Mouse (Mus musculus) spleen, postnatal 14 days (tissue): Measurements from ENCODE around the gene Fbrsl1.

Experiments
- DNase-seq, 2 experiments: peaks; one replicate each; pipeline ENCODE4 v3.0.0; 2021 to 2022; ENCODE audit warnings: low spot score in 2 of 2

Fbrsl1 gene

GRCm38 (mm10) chr5:110448436-110449134 is at the start of gene Fbrsl1:
Gene Fbrsl1 (minus strand): TSS chr5:110448503.
- peak; percentile 89 to 92 for DNase-seq

- DNase-seq = no peak
Observed at GRCm38 (mm10) chr5:110498071-110498470, 49.8 kb upstream of the Fbrsl1 start.

- no peak for DNase-seq
Observed at GRCm38 (mm10) chr5:110497556-110497955, 49.3 kb upstream of the Fbrsl1 start.

- DNase-seq = no peak
Observed at GRCm38 (mm10) chr5:110495051-110495450, 46.7 kb upstream of the Fbrsl1 start.

GRCm38 (mm10) chr5:110494396-110494795 is 46.1 kb upstream of the Fbrsl1 start:
- no peak for DNase-seq

GRCm38 (mm10) chr5:110493785-110494184 is 45.5 kb upstream of the Fbrsl1 start:
- peak in 1 of 2 experiments; percentile 34 for DNase-seq

GRCm38 (mm10) chr5:110489639-110490038 is 41.3 kb upstream of the Fbrsl1 start:
- DNase-seq = no peak

GRCm38 (mm10) chr5:110487943-110488342 is 39.6 kb upstream of the Fbrsl1 start:
- no peak for DNase-seq

- no peak for DNase-seq
Observed at GRCm38 (mm10) chr5:110486674-110487334, 38.5 kb upstream of the Fbrsl1 start.

GRCm38 (mm10) chr5:110484711-110485110 is 36.4 kb upstream of the Fbrsl1 start:
- no peak for DNase-seq

- DNase-seq = no peak
Observed at GRCm38 (mm10) chr5:110479228-110479627, 30.9 kb upstream of the Fbrsl1 start.

- DNase-seq = no peak
Observed at GRCm38 (mm10) chr5:110474156-110474555, 25.9 kb upstream of the Fbrsl1 start.

- DNase-seq = no peak
Observed at GRCm38 (mm10) chr5:110472834-110473233, 24.5 kb upstream of the Fbrsl1 start.

GRCm38 (mm10) chr5:110471981-110472476 is 23.7 kb upstream of the Fbrsl1 start:
- no peak for DNase-seq

GRCm38 (mm10) chr5:110471285-110471684 is 23.0 kb upstream of the Fbrsl1 start:
- no peak for DNase-seq

- DNase-seq = no peak
Observed at GRCm38 (mm10) chr5:110469227-110469925, 21.1 kb upstream of the Fbrsl1 start.

- DNase-seq = no peak
Observed at GRCm38 (mm10) chr5:110468296-110468695, 20.0 kb upstream of the Fbrsl1 start.

- DNase-seq = no peak
Observed at GRCm38 (mm10) chr5:110467725-110468124, 19.4 kb upstream of the Fbrsl1 start.

GRCm38 (mm10) chr5:110466531-110467424 is 18.5 kb upstream of the Fbrsl1 start:
- no peak for DNase-seq

GRCm38 (mm10) chr5:110462646-110463045 is 14.3 kb upstream of the Fbrsl1 start:
- no peak for DNase-seq

- no peak for DNase-seq
Observed at GRCm38 (mm10) chr5:110458936-110459335, 10.6 kb upstream of the Fbrsl1 start.
